Mouse (Mus musculus) hindbrain, embryonic 12.5 days (tissue): ENCODE data around the gene Klc2. TPM values are rescaled to one million over a fixed set of nuclear protein-coding genes. Genes with fewer than 3 reads are reported as not detected.
"Not testable (repeated sequence)": the region's sequence is repeated elsewhere in the genome, so short reads cannot be mapped to it uniquely, and the experiment has no call there.

Experiments used
- ATAC-seq: fragments of 200-750 bp; cut with Nextera tagmentation; 2 replicates; pipeline ENCODE4 v1.8.0; 2017; ENCODE audit warnings: moderate TSS enrichment; ENCODE audit not compliant: low FRiP score
- H3K27ac ChIP-seq: fragments of 300-500 bp; sonication (generic); 2 replicates; pipeline ENCODE4 v1.5.1; 2016; ENCODE audit warnings: mild to moderate bottlenecking
- H3K27me3 ChIP-seq: fragments of 300-500 bp; sonication (generic); 2 replicates; pipeline ENCODE4 v1.6.1; 2016; ENCODE audit warnings: mild to moderate bottlenecking
- H3K36me3 ChIP-seq: fragments of 300-500 bp; sonication (generic); 2 replicates; pipeline ENCODE4 v1.6.1; 2016; ENCODE audit warnings: mild to moderate bottlenecking
- H3K4me1 ChIP-seq: fragments of 300-500 bp; sonication (generic); 2 replicates; pipeline ENCODE4 v1.6.1; 2016
- H3K4me2 ChIP-seq: fragments of 300-500 bp; sonication (generic); replicated peaks from 2 replicates; pipeline ENCODE4 v1.6.1; 2016; ENCODE audit warnings: mild to moderate bottlenecking
- H3K4me3 ChIP-seq: fragments of 300-500 bp; sonication (generic); 2 replicates; pipeline ENCODE4 v1.5.1; 2016; ENCODE audit warnings: mild to moderate bottlenecking
- H3K9ac ChIP-seq: fragments of 300-500 bp; sonication (generic); 2 replicates; pipeline ENCODE4 v1.6.1; 2016; ENCODE audit warnings: mild to moderate bottlenecking, moderate library complexity
- H3K9me3 ChIP-seq: fragments of 300-500 bp; sonication (generic); replicated peaks from 2 replicates; pipeline ENCODE4 v1.6.1; 2016; ENCODE audit warnings: mild to moderate bottlenecking
- WGBS: fragments of 180-500 bp; shearing (Covaris S2); methylation state at CpG from one replicate; pipeline ENCODE4 v1.1.7; 2016; 5-methylcytosine and 5-hydroxymethylcytosine counted together
- polyA plus RNA-seq: library from polyadenylated mRNA; unstranded; fragments of >200 nt; fragmentation: Nextera tagmentation; extraction: Ambion mirVana; gene quantifications from 2 replicates; pipeline ENCODE4 v1.2.1, GENCODE M21; 2016

The Klc2 gene
- polyA plus RNA-seq = 56.1 and 67.3 TPM in 2 replicates

DNA sequence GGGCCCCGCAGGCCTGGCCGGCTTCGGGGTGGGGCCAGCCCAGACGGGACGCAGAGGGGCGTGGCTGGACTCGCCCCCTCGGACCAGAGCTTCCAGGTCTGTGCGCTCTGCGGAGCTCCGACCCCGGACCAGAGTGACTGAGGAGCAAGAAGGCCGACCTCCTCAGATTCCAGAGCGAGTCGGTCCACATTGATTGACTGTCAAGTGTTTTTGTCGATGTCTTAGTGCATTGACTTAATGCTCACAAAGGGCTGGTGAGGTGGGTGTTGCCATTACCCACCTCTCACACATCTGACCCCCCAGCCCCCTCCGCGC, at the start of gene Klc2:
Gene Klc2, minus strand, starts transcription at position 177 of the 315 bp plus-strand sequence.
- peak within 1 kb of the TSS; percentile 94 for H3K27ac ChIP-seq
- no peaks in the 10 kb centered on the region for H3K9me3 ChIP-seq
- H3K4me3 ChIP-seq = peak within 1 kb of the TSS; percentile 82
- H3K4me2 ChIP-seq = peak within 1 kb of the TSS; percentile 73
- H3K9ac ChIP-seq = peak within 1 kb of the TSS; percentile 90
- WGBS = 2% methylated on average over 18 of the region's 18 CpGs
- H3K36me3 ChIP-seq = peaks cover 16% of the 10 kb centered on the region
- 0 out of 2 replicates have a peak, but pooled peaks cover 5% of the 10 kb centered on the region for H3K27me3 ChIP-seq
- ATAC-seq = peak; percentile 87
- peaks cover 20% of the 10 kb centered on the region for H3K4me1 ChIP-seq

DNA sequence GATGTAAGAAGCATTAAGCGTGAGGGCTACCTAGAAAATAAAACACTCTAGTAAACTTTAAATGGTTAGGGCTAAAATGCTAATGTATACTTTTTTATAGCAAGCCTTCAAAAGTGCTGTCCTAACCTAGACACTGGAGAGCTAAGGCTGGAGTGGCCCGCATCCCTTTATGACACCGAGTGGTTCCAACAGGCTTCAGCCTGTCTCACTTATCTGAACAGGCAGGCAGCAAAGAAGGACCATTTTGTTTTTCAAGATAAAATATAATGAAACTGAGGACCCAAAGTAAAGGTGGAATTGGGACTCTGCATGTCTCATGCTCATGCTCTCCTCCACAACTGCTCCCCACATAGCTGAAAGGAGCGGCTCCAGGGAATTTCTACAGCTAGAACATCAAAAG, 49.1 kb upstream of the Klc2 start:
- 89% methylated on average over 4 of the region's 4 CpGs for WGBS
- Histone ChIP-seq H3K4me3 (no peak overlapping the region), H3K27me3 (no peaks in the 10 kb centered on the region), H3K4me2 (no peak overlapping the region), H3K36me3 (peaks cover 4% of the 10 kb centered on the region; the same call in 1 of the 2 replicates), H3K9me3 (no peaks in the 10 kb centered on the region), H3K27ac (no peak overlapping the region), H3K9ac (no peak overlapping the region), H3K4me1 (no peaks in the 10 kb centered on the region)
- ATAC-seq = no peak

DNA sequence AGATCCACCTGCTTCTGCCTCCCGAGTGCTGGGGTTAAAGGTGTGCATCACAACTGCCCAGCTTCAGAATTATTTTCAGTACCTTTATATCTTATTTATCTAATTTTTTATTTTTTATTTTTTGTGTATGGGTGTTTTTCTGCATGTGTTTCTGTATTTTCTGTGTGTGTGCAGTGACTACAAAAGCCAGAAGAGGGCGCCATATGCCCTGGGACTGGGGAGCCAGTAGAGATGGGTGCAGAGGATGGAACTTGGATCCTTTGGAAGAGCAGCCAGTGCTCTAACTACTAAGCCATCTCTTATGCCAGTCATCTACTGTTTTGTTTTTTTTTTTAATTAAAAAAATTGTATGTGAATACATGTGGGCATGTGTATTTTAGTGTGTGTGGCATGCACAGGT, 46.0 kb upstream of the Klc2 start:
- 73% methylated on average over 2 of the region's 2 CpGs for WGBS
- Histone ChIP-seq H3K4me2 (no peak overlapping the region), H3K36me3 (peaks cover 4% of the 10 kb centered on the region; the same call in 1 of the 2 replicates), H3K9ac (no peak overlapping the region), H3K4me1 (no peaks in the 10 kb centered on the region), H3K4me3 (no peak overlapping the region), H3K27me3 (no peaks in the 10 kb centered on the region), H3K9me3 (no peaks in the 10 kb centered on the region), H3K27ac (no peak overlapping the region)
- no peak for ATAC-seq

DNA sequence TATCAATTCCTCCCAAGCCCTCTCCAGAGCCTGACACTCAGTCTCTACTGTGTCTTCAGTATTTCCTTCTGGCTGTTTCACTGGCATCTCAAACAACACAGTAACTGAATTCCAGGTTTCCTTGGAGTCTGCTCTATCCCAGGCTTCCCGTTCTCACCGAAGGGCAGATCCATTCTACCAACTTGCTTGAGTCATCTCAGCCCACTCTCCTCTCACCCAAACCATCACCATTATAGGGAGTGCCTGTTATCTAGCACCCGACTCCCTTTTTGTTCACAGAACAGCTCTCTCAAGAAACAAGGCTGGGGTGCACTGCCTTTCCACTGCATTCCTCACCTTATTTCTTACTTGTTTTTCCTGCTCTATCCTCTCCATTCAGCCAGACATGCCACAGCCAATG, 43.6 kb upstream of the Klc2 start:
- H3K27ac ChIP-seq = no peak overlapping the region
- no peaks in the 10 kb centered on the region for H3K27me3 ChIP-seq
- no peak overlapping the region for H3K4me2 ChIP-seq
- H3K4me3 ChIP-seq = no peak overlapping the region
- 93% methylated on average over 3 of the region's 3 CpGs for WGBS
- ATAC-seq = no peak
- no peaks in the 10 kb centered on the region for H3K9me3 ChIP-seq
- no peaks in the 10 kb centered on the region for H3K4me1 ChIP-seq
- peaks cover 4% of the 10 kb centered on the region; the same call in 1 of the 2 replicates for H3K36me3 ChIP-seq
- no peak overlapping the region for H3K9ac ChIP-seq

DNA sequence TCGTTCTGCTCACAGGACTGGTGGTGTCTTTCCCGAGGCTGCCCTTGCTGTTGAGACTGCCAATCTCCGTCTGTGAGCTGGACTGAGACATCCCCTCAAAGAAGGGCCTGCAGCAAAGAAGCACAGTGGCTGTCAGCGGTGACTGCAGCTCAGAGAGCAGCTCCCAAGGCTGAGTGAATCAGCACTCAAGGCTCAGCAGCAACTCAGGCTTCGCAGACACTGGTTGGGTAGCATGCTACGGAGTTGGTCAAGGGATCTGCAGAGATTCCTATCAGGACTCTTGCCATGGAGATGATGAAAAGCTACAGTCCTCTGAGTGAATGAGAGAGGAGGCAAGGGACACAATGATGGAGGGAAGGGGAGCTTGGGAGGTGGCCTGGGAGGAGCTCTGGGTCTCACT, 33.9 kb upstream of the Klc2 start:
- H3K27ac ChIP-seq = no peak overlapping the region
- H3K9me3 ChIP-seq = no peaks in the 10 kb centered on the region

DNA sequence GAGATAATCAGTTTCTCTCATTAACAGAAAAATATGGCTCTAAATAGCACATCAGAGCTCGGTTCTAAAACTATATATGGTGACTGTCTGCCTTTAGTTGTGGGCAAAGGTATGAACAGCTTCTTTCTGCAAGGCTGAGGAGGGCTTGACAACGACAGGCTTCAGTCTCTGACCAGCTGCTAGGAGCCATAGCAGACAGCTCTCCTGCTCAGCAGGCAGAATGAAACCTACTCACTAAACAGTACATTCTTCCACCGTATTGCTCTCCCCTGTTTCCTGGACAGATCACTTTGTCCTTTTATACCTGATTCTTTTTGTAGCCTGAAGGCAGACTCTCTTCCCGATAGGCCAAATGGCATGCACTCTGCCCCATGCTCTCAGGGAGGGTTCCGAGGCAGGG, 33.4 kb upstream of the Klc2 start:
- no peaks in the 10 kb centered on the region for H3K27me3 ChIP-seq
- H3K9ac ChIP-seq = no peak overlapping the region
- no peaks in the 10 kb centered on the region for H3K9me3 ChIP-seq
- H3K4me2 ChIP-seq = no peak overlapping the region
- no peak overlapping the region for H3K4me3 ChIP-seq
- H3K36me3 ChIP-seq = peaks cover 28% of the 10 kb centered on the region
- no peak for ATAC-seq
- H3K27ac ChIP-seq = no peak overlapping the region
- no peaks in the 10 kb centered on the region for H3K4me1 ChIP-seq
- WGBS = 87% methylated on average over 5 of the region's 5 CpGs

More for the DNA sequence above, 33.9 kb upstream of the Klc2 start:
- no peak overlapping the region for H3K4me2 ChIP-seq
- H3K36me3 ChIP-seq = peaks cover 28% of the 10 kb centered on the region
- WGBS = 92% methylated on average over 6 of the region's 6 CpGs
- H3K4me3 ChIP-seq = no peak overlapping the region
- no peak for ATAC-seq
- H3K4me1 ChIP-seq = no peaks in the 10 kb centered on the region
- no peaks in the 10 kb centered on the region for H3K27me3 ChIP-seq
- no peak overlapping the region for H3K9ac ChIP-seq

DNA sequence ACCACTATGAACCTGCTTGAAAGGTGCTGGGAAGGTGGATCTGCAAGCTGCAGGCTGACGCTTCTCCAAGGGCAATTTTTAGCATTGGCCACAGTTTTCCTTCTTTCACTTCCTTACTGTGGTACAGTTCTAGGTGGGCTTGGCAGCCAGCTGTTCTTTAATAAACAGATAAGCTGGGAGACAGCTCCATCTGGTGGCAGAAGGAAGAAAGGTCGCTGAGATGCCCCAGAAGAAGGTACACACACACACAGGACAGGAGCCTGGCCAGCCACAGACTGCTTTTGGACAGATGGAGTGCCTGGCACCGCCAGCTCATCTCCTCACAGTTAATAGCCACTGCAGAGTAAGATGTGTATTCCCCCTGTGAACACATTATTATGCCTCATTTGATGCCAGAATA, 33.0 kb upstream of the Klc2 start:
- no peak overlapping the region for H3K4me2 ChIP-seq
- H3K9ac ChIP-seq = no peak overlapping the region
- WGBS = 45% methylated on average over 3 of the region's 3 CpGs
- H3K36me3 ChIP-seq = peaks cover 31% of the 10 kb centered on the region
- no peak for ATAC-seq
- H3K4me3 ChIP-seq = no peak overlapping the region
- H3K27ac ChIP-seq = no peak overlapping the region
- no peaks in the 10 kb centered on the region for H3K4me1 ChIP-seq
- no peaks in the 10 kb centered on the region for H3K9me3 ChIP-seq
- no peaks in the 10 kb centered on the region for H3K27me3 ChIP-seq

DNA sequence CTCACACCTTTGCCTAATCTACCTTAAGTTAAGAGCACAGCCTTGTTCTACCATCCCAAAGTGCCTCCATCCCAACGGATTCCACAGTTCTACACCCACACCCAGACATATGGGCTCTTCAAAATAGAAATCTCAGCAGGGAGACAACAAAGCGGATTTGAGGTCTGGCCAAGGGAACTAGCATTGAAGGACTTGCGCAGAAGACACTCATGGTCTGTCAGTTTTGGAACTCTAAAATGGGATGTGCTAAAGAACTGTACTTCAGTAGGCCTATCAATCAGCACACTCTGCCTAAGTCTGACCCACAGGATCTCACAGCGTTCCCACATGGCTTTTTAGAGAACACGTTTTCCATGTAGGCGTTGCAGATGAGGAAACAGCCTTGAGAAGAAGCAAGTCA, 32.0 kb upstream of the Klc2 start:
- Histone ChIP-seq H3K9me3 (no peaks in the 10 kb centered on the region), H3K27me3 (no peaks in the 10 kb centered on the region), H3K4me2 (no peak overlapping the region), H3K4me3 (no peak overlapping the region), H3K27ac (no peak overlapping the region), H3K4me1 (no peaks in the 10 kb centered on the region), H3K9ac (no peak overlapping the region), H3K36me3 (peaks cover 25% of the 10 kb centered on the region)
- no peak for ATAC-seq
- WGBS = 92% methylated on average over 6 of the region's 6 CpGs

DNA sequence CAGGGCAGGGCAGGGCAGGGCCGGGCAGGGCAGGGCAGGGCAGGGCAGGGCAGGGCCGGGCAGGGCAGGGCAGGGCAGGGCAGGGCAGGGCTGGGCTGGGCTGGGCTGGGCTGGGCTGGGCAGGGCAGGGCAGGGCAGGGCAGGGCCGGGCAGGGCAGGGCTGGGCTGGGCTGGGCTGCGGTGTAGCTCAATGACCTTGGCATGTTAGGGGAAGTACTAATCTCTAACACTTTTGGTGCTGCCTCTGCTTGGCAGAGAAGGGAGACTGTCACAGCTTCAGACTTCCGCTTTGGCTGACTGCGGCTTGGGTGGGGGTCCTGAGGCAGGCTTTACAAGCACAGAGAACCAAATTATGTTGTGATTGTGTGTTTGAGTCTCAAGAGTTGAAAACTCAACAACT, 30.7 kb upstream of the Klc2 start:
- not testable (repeated sequence) for ATAC-seq, H3K27me3 ChIP-seq, H3K9ac ChIP-seq, H3K27ac ChIP-seq, H3K4me3 ChIP-seq, H3K4me2 ChIP-seq, H3K9me3 ChIP-seq, H3K4me1 ChIP-seq
- H3K36me3 ChIP-seq = peaks cover 33% of the 10 kb centered on the region
- WGBS = 92% methylated on average over 3 of the region's 6 CpGs

DNA sequence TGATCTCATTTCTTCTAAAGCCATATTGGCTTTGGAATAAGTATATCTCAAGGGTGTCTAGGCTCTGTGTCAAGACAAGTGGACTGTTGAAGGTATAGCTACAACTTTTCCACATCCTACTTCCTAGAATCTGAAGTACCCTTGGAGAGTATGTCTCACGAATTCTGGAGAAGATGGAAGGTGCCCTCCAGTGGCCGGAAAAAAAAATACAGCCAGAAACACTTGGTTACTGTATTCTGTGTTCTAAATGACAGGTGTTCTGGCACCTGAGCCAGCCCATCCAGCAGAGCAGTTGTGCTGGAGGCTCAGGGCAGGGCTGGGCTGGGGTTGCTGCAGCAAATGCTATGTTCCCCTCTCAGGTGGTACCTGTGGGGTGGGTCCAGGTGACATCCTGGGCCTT, 21.3 kb upstream of the Klc2 start:
- H3K4me3 ChIP-seq = no peak overlapping the region
- no peak for ATAC-seq
- 0% methylated on average over 2 of the region's 2 CpGs for WGBS
- no peaks in the 10 kb centered on the region for H3K27me3 ChIP-seq
- H3K4me2 ChIP-seq = no peak overlapping the region
- no peaks in the 10 kb centered on the region for H3K4me1 ChIP-seq
- H3K9me3 ChIP-seq = no peaks in the 10 kb centered on the region
- no peak overlapping the region for H3K27ac ChIP-seq
- H3K36me3 ChIP-seq = peaks cover 38% of the 10 kb centered on the region
- H3K9ac ChIP-seq = no peak overlapping the region

DNA sequence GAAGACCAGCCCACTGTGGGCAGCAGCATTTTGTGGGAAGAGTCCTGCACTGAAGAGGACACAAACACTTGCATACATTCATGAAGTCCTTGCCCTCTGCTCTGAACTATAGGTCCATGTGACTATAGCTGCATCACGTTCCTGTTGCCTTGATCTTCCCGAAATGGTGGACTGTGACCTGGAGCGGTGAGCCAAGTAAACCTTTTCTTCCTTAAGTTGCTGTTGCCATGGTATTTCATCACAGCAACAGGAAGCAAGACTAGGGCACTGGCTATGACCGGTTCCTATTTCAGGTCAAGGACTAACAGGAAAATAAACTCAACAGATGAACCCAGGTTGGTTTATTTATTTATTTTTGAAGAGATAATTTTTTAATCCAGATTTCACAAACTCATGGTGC, 12.9 kb upstream of the Klc2 start:
- Histone ChIP-seq H3K4me2 (no peak overlapping the region), H3K4me1 (no peaks in the 10 kb centered on the region), H3K27me3 (no peaks in the 10 kb centered on the region), H3K27ac (no peak overlapping the region), H3K36me3 (peaks cover 20% of the 10 kb centered on the region), H3K9me3 (no peaks in the 10 kb centered on the region), H3K4me3 (no peak overlapping the region), H3K9ac (no peak overlapping the region)
- ATAC-seq = no peak
- 79% methylated on average over 4 of the region's 4 CpGs for WGBS

DNA sequence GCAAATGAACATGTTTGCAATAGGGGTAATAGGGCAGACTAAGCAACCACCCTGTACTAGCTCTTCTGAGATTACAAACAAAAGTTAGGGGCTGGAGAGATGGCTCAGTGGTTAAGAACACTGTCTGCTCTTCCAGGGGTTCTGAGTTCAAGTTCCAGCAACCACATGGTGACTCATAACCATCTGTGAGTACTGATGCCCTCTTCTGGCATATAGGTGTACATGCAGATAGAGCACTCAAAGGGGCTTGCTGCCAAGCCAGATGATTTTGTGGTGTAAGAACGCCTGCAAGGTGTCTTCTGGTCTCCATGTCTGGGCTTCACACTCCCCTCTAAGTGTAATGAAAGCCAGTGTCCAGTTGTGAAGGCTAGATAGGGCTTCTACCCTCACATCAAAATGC, 11.4 kb upstream of the Klc2 start:
- ATAC-seq = no peak
- no peak overlapping the region for H3K27ac ChIP-seq
- H3K9ac ChIP-seq = no peak overlapping the region
- no peaks in the 10 kb centered on the region for H3K4me1 ChIP-seq
- no peaks in the 10 kb centered on the region for H3K9me3 ChIP-seq
- H3K4me2 ChIP-seq = no peak overlapping the region
- H3K36me3 ChIP-seq = peaks cover 17% of the 10 kb centered on the region
- no peaks in the 10 kb centered on the region for H3K27me3 ChIP-seq
- WGBS = 31% methylated on average over 1 of the region's 1 CpGs
- H3K4me3 ChIP-seq = no peak overlapping the region

DNA sequence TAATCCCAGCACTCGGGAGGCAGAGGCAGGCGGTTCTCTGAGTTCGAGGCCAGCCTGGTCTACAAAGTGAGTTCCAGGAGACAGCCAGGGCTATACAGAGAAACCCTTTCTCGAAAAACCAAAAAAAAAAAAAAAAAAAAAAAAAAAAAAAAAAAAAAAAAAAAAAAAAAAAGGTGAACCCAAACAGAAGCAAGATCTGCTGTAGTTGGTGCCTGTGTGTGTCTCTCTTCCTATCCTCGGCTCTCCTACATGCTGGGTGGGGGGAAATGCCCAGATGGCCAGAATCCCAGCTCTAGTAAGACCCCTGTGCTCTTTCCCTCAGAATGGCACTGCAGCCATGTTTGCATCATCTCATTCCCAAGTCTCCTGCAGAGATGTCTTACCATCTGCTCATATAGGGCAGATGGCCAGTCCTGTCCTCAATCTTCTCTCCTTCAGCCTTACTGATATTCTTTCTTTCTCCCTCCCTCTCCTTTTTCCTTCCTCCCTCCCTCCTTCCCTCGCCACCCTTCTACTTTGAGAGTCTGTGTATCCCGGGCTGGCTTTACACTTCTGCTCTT, 5.8 kb upstream of the Klc2 start:
- WGBS = 75% methylated on average over 7 of the region's 7 CpGs
- no peaks in the 10 kb centered on the region for H3K9me3 ChIP-seq
- no peak for ATAC-seq

More for the DNA sequence above, 5.8 kb upstream of the Klc2 start:
- no peak overlapping the region for H3K4me2 ChIP-seq
- H3K4me1 ChIP-seq = peaks cover 2% of the 10 kb centered on the region; the same call in 1 of the 2 replicates
- H3K27ac ChIP-seq = no peak overlapping the region
- no peak overlapping the region for H3K9ac ChIP-seq
- H3K36me3 ChIP-seq = no peaks in the 10 kb centered on the region
- H3K4me3 ChIP-seq = no peak overlapping the region
- H3K27me3 ChIP-seq = 0 out of 2 replicates have a peak, but pooled peaks cover 2% of the 10 kb centered on the region
